Mouse (Mus musculus) kidney, postnatal 14 days (tissue): Measurements from ENCODE around the gene L3mbtl3.
A peak's percentile ranks its signal among the peaks of the same experiment; 100 is the strongest.

Experiments used
- DNase-seq: peaks from one replicate; pipeline ENCODE4 v3.0.0; 2022; ENCODE audit warnings: mixed read lengths

The L3mbtl3 gene

GRCm38 (mm10) chr10:26232071-26232653 lies 143.6 kb downstream of the L3mbtl3 start:
- peak; percentile 2 for DNase-seq

- DNase-seq: no peak
Measured at GRCm38 (mm10) chr10:26229488-26229887, 146.3 kb downstream of the L3mbtl3 start, which contains the start of gene Samd3. TSS of gene Samd3 (plus strand) at chr10:26229707.

GRCm38 (mm10) chr10:26228187-26228586 lies 147.6 kb downstream of the L3mbtl3 start:
- DNase-seq: no peak

- no peak for DNase-seq
Measured at GRCm38 (mm10) chr10:26226734-26227133, 149.0 kb downstream of the L3mbtl3 start.

GRCm38 (mm10) chr10:26226241-26226640 lies 149.5 kb downstream of the L3mbtl3 start:
- DNase-seq: no peak
